Mouse (Mus musculus) monocyte, adult 5-6 weeks (primary cell): ENCODE measurements around the gene Fgd1. TPM values are rescaled to one million over a fixed set of nuclear protein-coding genes. Genes with fewer than 3 reads are reported as not detected.
A peak's percentile ranks its signal among the peaks of the same experiment; 100 is the strongest.

Experiments
- ATAC-seq: fragments of 153-309, 156-312 bp; replicated peaks from 2 replicates; pipeline ENCODE4 v1.8.0; 2017; ENCODE audit warnings: mild to moderate bottlenecking; ENCODE audit not compliant: low TSS enrichment, insufficient number of reproducible peaks, severe bottlenecking, poor library complexity, low FRiP score
- total RNA-seq: library from RNA; stranded (forward); fragments of 200-1000, 200-491, 200-594 nt; gene quantifications from 3 replicates; pipeline ENCODE4 v1.2.3, GENCODE M21; 2017

Gene Fgd1
- total RNA-seq, 1 experiment from 2014 or later = not detected

- no peak for ATAC-seq
Observed at GRCm38 (mm10) chrX:151076941-151077485, 31.1 kb downstream of the Fgd1 start.

DNA sequence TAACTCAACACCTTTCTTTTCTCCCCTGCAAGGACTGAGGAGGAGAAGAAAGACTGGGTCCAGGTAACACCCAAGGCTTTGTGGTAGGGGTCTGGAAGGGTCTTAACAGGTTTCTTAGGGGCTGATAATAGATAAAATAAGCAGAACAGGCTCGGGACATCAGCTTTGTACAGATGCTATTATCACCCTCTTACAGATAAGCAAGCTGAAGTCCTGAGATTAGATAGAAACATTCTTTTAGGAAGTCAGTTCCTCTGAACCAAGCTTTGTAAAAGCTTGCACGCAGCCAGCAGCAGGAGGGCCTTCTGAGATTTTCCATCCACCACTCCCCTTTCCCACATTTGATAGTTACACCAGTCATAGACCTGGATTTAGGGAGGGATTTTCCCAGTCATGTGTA, 39.6 kb downstream of the Fgd1 start:
- no peak for ATAC-seq

GRCm38 (mm10) chrX:151087418-151087817, 41.5 kb downstream of the Fgd1 start:
- no peak for ATAC-seq

DNA sequence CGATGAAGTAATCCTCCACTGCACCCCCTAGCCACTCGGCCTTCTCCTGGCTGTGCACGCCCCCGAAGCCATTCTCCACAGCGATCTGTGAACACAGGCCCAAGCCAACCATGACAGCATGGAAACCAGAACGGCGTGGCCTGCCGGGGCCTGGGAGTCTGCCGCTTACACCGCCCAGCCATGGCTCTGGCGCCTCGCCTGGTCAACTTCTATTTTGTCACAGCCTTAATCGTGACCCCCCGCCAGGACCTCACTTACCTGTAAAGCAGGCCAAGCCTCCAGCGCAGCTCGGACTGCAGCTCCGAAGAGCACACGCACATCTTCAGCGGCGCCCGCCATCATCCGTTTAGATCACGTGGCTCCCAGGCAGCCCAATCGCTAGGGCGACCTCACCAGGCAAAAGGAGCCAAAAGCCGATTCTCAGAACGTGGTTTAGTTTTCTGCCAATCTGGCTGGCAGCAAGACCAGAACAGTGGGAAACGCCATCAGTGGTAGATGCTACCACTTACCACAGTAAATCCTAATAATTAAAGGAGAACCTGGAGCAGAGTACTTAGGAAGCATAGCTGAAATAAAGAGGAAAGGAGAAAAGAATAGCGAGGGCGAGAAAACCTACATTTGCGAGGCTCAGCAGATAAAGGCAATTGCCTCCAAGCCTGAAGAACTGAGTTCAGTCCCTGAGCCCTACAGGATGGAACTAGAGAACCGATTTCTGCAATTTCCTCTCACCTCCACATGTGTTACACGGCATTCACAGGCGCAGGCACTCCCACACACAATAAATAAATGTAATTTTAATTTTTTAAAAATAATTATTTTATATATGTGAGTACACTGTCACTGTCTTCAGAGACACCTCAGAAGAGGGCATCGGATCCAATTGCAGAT, 50.5 kb downstream of the Fgd1 start, which contains the start of gene Tsr2:
Gene Tsr2 (minus strand): TSS at position 373 of the 888 bp plus-strand sequence.
- ATAC-seq = peak; percentile 95

- no peak for ATAC-seq
Observed at GRCm38 (mm10) chrX:151107301-151108067, 61.5 kb downstream of the Fgd1 start.

- no peak for ATAC-seq
Observed at GRCm38 (mm10) chrX:151116795-151117194, 70.8 kb downstream of the Fgd1 start.

GRCm38 (mm10) chrX:151117432-151117831, 71.5 kb downstream of the Fgd1 start:
- ATAC-seq = no peak

- no peak for ATAC-seq
Observed at GRCm38 (mm10) chrX:151123933-151124332, 78.0 kb downstream of the Fgd1 start.

DNA sequence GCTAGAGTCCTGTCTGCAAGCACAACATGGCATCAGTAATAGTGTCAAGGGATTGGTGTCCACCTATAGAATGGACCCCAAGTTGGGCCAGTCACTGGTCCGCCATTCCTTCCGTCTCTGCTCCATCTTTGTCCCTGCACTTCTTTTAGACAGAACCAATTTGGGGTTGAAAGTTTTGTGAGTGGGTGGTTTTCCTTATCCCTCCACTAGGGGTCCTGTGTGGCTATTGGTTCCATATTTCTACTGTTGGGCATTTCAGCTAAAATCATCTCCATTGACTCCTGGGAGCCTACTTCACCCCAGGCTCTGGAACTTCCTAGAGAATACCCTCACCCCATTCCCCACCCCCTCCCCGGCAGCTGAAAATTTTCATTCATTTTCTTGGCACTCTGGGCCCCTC, 84.5 kb downstream of the Fgd1 start:
- ATAC-seq = no peak

DNA sequence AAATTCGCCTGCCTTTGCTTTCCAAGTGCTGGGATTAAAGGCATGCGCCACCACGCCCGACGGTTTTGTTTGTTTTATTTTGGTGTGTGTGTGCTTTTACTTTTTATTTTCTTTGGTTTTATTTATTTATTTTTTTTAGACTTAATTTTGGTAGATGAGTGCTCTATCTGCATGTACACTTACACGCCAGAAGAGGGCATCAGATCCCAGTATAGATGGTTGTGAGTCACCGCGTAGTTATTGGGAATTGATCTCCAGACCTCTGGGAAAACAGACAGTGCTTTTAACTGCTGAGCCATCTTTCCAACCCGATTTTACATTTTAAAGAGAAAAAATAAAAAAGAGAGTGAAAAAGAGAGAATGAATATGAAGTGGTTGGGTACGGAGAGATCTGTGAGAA, 86.8 kb downstream of the Fgd1 start:
- no peak for ATAC-seq

Other genes starting within 250 kb of the Fgd1 start
- 1.6 to 8.5 TPM (median 3.3 TPM) in 3 replicates for gene Maged2, start 231.8 kb upstream of the Fgd1 start, total RNA-seq
- gene Gnl3l, start 28.8 kb upstream of the Fgd1 start, total RNA-seq = 17.3 to 36.0 TPM (median 20.2 TPM) in 3 replicates
- 12.3 to 26.1 TPM (median 14.5 TPM) in 3 replicates for gene Tsr2, start 50.4 kb downstream of the Fgd1 start, total RNA-seq
- not detected in 3 replicates for gene Wnk3, start 151.9 kb downstream of the Fgd1 start, total RNA-seq